ENCODE assay signal across 12 mouse cellular contexts in genomic region chr10:100022090-100022834, GRCm38 (mm10). TPM values are rescaled to one million over a fixed set of nuclear protein-coding genes. Genes with fewer than 3 reads are reported as not detected.
DNase-seq lines count a peak whose midpoint lies in the region; ATAC-seq and TF ChIP-seq lines count a peak whose summit lies in the region.
"Had no signal": no experiment of that assay in that cellular context is flagged by ENCODE, and none has a peak within 500 bp of the region (broad histone marks: within the 10 kb centered on the region; RNA-seq: fewer than 3 reads in every experiment).

No protein-coding gene starts in this region.

- no peak for ATAC-seq in intestine, embryonic 14.5 days (replicated peaks; ENCODE audit: low FRiP score, low TSS enrichment, low read depth)
- ATAC-seq in intestine, embryonic 15.5 days: no peak
- peak; percentile 75; the same call in 1 of the 2 replicates for ATAC-seq in forebrain, embryonic 12.5 days (ENCODE audit: low FRiP score)
- peak; percentile 73 for ATAC-seq in hindbrain, postnatal 0 days
- peak; percentile 49 for ATAC-seq in neural tube, embryonic 15.5 days (ENCODE audit: low FRiP score)

- H3K9me3 ChIP-seq in intestine, embryonic 14.5 days (ENCODE audit: control insufficient read depth, low read length): no peaks in the 10 kb centered on the region
- no peaks in the 10 kb centered on the region for H3K9me3 ChIP-seq in intestine, embryonic 15.5 days
- H3K9me3 ChIP-seq in forebrain, embryonic 12.5 days: no peaks in the 10 kb centered on the region
- no peaks in the 10 kb centered on the region for H3K9me3 ChIP-seq in hindbrain, postnatal 0 days (ENCODE audit: low read length)
- no peaks in the 10 kb centered on the region for H3K9me3 ChIP-seq in neural tube, embryonic 15.5 days (replicated peaks)
- H3K9me3 ChIP-seq: kidney, embryonic 15.5 days; limb, embryonic 12.5 days; lung, embryonic 15.5 days had no signal

- DNase-seq in intestine, embryonic 14.5 days (ENCODE audit: low spot score): peak; percentile 45
- peak; percentile 42 for DNase-seq in hindbrain, postnatal 0 days (ENCODE audit: low spot score)
- no peak for DNase-seq in B cell, adult 2 months
- no peak for DNase-seq in layer of hippocampus, postnatal 25 days (ENCODE audit: extremely low spot score in 1 of 2, low spot score in 1 of 2)
- DNase-seq: cerebellum, postnatal 10 days; layer of hippocampus, adult 9-11 months had no signal

- H3K27ac ChIP-seq in intestine, embryonic 14.5 days (ENCODE audit: low read depth): no peak overlapping the region
- no peak overlapping the region for H3K27ac ChIP-seq in intestine, embryonic 15.5 days
- peak overlapping the region; percentile 50; the same call in 1 of the 2 replicates for H3K27ac ChIP-seq in forebrain, embryonic 12.5 days
- no peak overlapping the region for H3K27ac ChIP-seq in hindbrain, postnatal 0 days
- 0 out of 2 replicates have a peak overlapping the region, but pooled peaks have one; percentile 37 for H3K27ac ChIP-seq in neural tube, embryonic 15.5 days (replicated peaks)
- H3K27ac ChIP-seq: kidney, embryonic 15.5 days; limb, embryonic 12.5 days; lung, embryonic 15.5 days had no signal

- no peak overlapping the region for H3K4me3 ChIP-seq in intestine, embryonic 14.5 days (ENCODE audit: low read depth, low read length)
- H3K4me3 ChIP-seq in intestine, embryonic 15.5 days (replicated peaks): no peak overlapping the region
- H3K4me3 ChIP-seq in forebrain, embryonic 12.5 days (replicated peaks): no peak overlapping the region
- no peak overlapping the region for H3K4me3 ChIP-seq in hindbrain, postnatal 0 days (ENCODE audit: low read length)
- H3K4me3 ChIP-seq in neural tube, embryonic 15.5 days (replicated peaks): no peak overlapping the region
- H3K4me3 ChIP-seq: kidney, embryonic 15.5 days; limb, embryonic 12.5 days; lung, embryonic 15.5 days had no signal

- 65% methylated on average over 11 of the region's 11 CpGs for WGBS in intestine, embryonic 14.5 days
- 70% methylated on average over 11 of the region's 11 CpGs for WGBS in intestine, embryonic 15.5 days
- 16% methylated on average over 11 of the region's 11 CpGs for WGBS in forebrain, embryonic 12.5 days
- WGBS in hindbrain, postnatal 0 days: 26% methylated on average over 11 of the region's 11 CpGs
- 10% methylated on average over 11 of the region's 11 CpGs for WGBS in neural tube, embryonic 15.5 days

- no peak overlapping the region for H3K4me2 ChIP-seq in intestine, embryonic 14.5 days (ENCODE audit: low read length)
- H3K4me2 ChIP-seq in intestine, embryonic 15.5 days (replicated peaks): no peak overlapping the region
- H3K4me2 ChIP-seq in forebrain, embryonic 12.5 days: peak overlapping the region; percentile 21
- H3K4me2 ChIP-seq in hindbrain, postnatal 0 days (ENCODE audit: low read depth, low read length): peak overlapping the region; percentile 13; the same call in 1 of the 2 replicates
- 0 out of 2 replicates have a peak overlapping the region, but pooled peaks have one; percentile 2 for H3K4me2 ChIP-seq in neural tube, embryonic 15.5 days
- H3K4me2 ChIP-seq: kidney, embryonic 15.5 days; limb, embryonic 12.5 days; lung, embryonic 15.5 days had no signal

- peaks cover 11% of the 10 kb centered on the region; the same call in 1 of the 2 replicates for H3K36me3 ChIP-seq in intestine, embryonic 14.5 days (ENCODE audit: control insufficient read depth, insufficient read depth, low read length)
- H3K36me3 ChIP-seq in intestine, embryonic 15.5 days: no peaks in the 10 kb centered on the region; the same call in 1 of the 2 replicates
- H3K36me3 ChIP-seq in forebrain, embryonic 12.5 days (replicated peaks): no peaks in the 10 kb centered on the region
- H3K36me3 ChIP-seq in hindbrain, postnatal 0 days (ENCODE audit: insufficient read depth, low read length): no peaks in the 10 kb centered on the region
- H3K36me3 ChIP-seq in neural tube, embryonic 15.5 days: no peaks in the 10 kb centered on the region
- H3K36me3 ChIP-seq: limb, embryonic 12.5 days had no signal

- no peaks in the 10 kb centered on the region for H3K27me3 ChIP-seq in intestine, embryonic 14.5 days (replicated peaks; ENCODE audit: control insufficient read depth, insufficient read depth, low read length)
- no peaks in the 10 kb centered on the region for H3K27me3 ChIP-seq in intestine, embryonic 15.5 days (replicated peaks)
- peaks cover 30% of the 10 kb centered on the region for H3K27me3 ChIP-seq in forebrain, embryonic 12.5 days
- H3K27me3 ChIP-seq in hindbrain, postnatal 0 days (ENCODE audit: insufficient read depth, low read length): no peaks in the 10 kb centered on the region
- 0 out of 2 replicates have a peak, but pooled peaks cover 3% of the 10 kb centered on the region for H3K27me3 ChIP-seq in neural tube, embryonic 15.5 days (replicated peaks)
- H3K27me3 ChIP-seq: lung, embryonic 15.5 days had no signal

- peaks cover 9% of the 10 kb centered on the region; the same call in 1 of the 2 replicates for H3K4me1 ChIP-seq in intestine, embryonic 14.5 days (replicated peaks; ENCODE audit: control insufficient read depth, insufficient read depth, low read length)
- peaks cover 7% of the 10 kb centered on the region for H3K4me1 ChIP-seq in intestine, embryonic 15.5 days (replicated peaks)
- peaks cover 26% of the 10 kb centered on the region for H3K4me1 ChIP-seq in forebrain, embryonic 12.5 days
- no peaks in the 10 kb centered on the region for H3K4me1 ChIP-seq in hindbrain, postnatal 0 days (ENCODE audit: insufficient read depth, low read length)
- peaks cover 25% of the 10 kb centered on the region for H3K4me1 ChIP-seq in neural tube, embryonic 15.5 days

- no peak for TF ChIP-seq CTCF in hindbrain, postnatal 0 days (IDR thresholded peaks at IDR 0.05; ENCODE audit: low read depth)

- no peak overlapping the region for H3K9ac ChIP-seq in intestine, embryonic 14.5 days (ENCODE audit: low read length)
- H3K9ac ChIP-seq in intestine, embryonic 15.5 days: no peak overlapping the region
- no peak overlapping the region for H3K9ac ChIP-seq in forebrain, embryonic 12.5 days
- H3K9ac ChIP-seq in hindbrain, postnatal 0 days (replicated peaks; ENCODE audit: low read length): no peak overlapping the region
- no peak overlapping the region for H3K9ac ChIP-seq in neural tube, embryonic 15.5 days (replicated peaks)
- H3K9ac ChIP-seq: kidney, embryonic 15.5 days; limb, embryonic 12.5 days; lung, embryonic 15.5 days had no signal

RNA-seq across cellular contexts. Expression of gene Kitl, which starts 6.8 kb away (rescaled TPM):
- polyA plus RNA-seq in intestine, embryonic 14.5 days (2014; fragmentation: Nextera tagmentation; extraction: Ambion mirVana): 38.5 and 40.2 TPM in 2 replicates
- 28.5 and 32.7 TPM in 2 replicates for polyA plus RNA-seq in intestine, embryonic 15.5 days (2015; fragmentation: Nextera tagmentation; extraction: Ambion mirVana)
- 15.8 and 22.8 TPM in 2 replicates for polyA plus RNA-seq in forebrain, embryonic 12.5 days (2016; fragmentation: Nextera tagmentation; extraction: Ambion mirVana)
- total RNA-seq in hindbrain, postnatal 0 days (2014; rRNA removed): 59.6 and 86.6 TPM in 2 replicates
- 51.9 and 52.8 TPM in 2 replicates for polyA plus RNA-seq in hindbrain, postnatal 0 days (2015; fragmentation: Nextera tagmentation; extraction: Ambion mirVana)
- 24.5 and 26.5 TPM in 2 replicates for polyA plus RNA-seq in neural tube, embryonic 15.5 days (2015; fragmentation: Nextera tagmentation; extraction: Ambion mirVana)
- total RNA-seq in layer of hippocampus, postnatal 25 days (2021): 10 to 100 TPM; 28.0 to 32.4 TPM

Comparison
In these comparisons a context has a peak if more than half of its experiments do, and no peak if none do; other contexts are left out.
1. ATAC-seq: peak in forebrain, embryonic 12.5 days (single experiment), hindbrain, postnatal 0 days (single experiment) and neural tube, embryonic 15.5 days (single experiment); none in intestine, embryonic 14.5 days (single experiment) and intestine, embryonic 15.5 days (single experiment).
2. DNase-seq: peak in intestine, embryonic 14.5 days (single experiment) and hindbrain, postnatal 0 days (single experiment); none in B cell, adult 2 months (0 of 2) and layer of hippocampus, postnatal 25 days (0 of 2).
3. H3K27ac ChIP-seq: peak in forebrain, embryonic 12.5 days (single experiment) and neural tube, embryonic 15.5 days (single experiment); none in intestine, embryonic 14.5 days (single experiment), intestine, embryonic 15.5 days (single experiment) and hindbrain, postnatal 0 days (single experiment).
4. H3K4me2 ChIP-seq: peak in forebrain, embryonic 12.5 days (single experiment), hindbrain, postnatal 0 days (single experiment) and neural tube, embryonic 15.5 days (single experiment); none in intestine, embryonic 14.5 days (single experiment) and intestine, embryonic 15.5 days (single experiment).